Mouse (Mus musculus): ENCODE measurements at regions not wholly inside any gene's neighbourhood (a gene's known extent, or its start where the extent isn't known, plus 50 kb on each side); places are given as distances from the start of the nearest gene placed in this dataset.

DNA sequence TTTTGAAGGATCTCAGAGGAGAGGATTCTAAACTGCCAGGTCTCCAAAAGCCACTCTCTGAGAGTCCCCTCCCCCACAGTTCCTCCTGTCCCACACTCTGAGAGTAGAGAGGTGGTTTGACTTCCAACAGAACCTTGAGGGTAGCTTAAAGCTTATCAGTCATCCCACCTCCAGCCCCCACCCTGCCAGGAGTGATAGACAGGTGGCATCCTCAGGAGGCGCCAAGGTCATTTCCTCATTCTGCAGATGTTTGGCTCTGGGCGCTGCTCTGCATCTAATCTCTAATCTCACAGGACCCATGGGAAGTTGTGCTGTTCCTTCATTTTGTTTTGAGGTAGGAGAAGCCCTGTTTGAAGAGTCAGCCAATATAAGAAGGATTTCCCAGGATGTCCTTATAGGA, 96.2 kb downstream of the Hes1 start:
- DNase-seq (ENCODE audit: low spot score in 2 of 2) = no peak

DNA sequence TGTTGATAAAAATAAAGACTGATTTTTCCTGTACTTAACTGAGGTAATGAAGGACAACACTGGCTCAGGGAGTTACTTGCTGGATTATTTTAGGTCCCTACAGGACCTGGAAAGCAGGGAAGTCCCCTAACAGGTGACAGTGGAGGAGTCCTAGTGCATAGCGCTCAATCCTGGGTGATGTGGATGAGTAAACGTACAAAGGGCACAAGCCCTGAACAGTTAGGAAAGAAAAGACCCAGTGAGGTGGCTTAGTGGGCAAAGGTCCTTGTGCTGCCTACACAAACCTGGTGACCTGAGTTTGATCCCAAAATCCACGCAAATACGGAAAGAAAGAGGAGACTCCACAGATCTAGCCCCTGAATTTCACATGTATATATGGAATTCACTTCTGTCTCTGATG, 99.1 kb downstream of the Hes1 start:
- no peak for DNase-seq (ENCODE audit: low spot score in 2 of 2)

GRCm38 (mm10) chr16:30165667-30166180, 101.5 kb downstream of the Hes1 start:
- no peak for DNase-seq (ENCODE audit: low spot score in 2 of 2)

GRCm38 (mm10) chr16:30171381-30172079, 95.8 kb downstream of the Cpn2 start:
- no peak for DNase-seq (ENCODE audit: low spot score in 2 of 2)

- DNase-seq (ENCODE audit: low spot score in 2 of 2) = no peak
Observed at GRCm38 (mm10) chr16:30172136-30172731, 95.1 kb downstream of the Cpn2 start.

- peak in 1 of 2 experiments; percentile 34 for DNase-seq (ENCODE audit: low spot score in 2 of 2)
Observed at GRCm38 (mm10) chr16:30172798-30173202, 94.5 kb downstream of the Cpn2 start.

GRCm38 (mm10) chr16:30173953-30174874, 93.1 kb downstream of the Cpn2 start:
- no peak for DNase-seq (ENCODE audit: low spot score in 2 of 2)

- no peak for DNase-seq (ENCODE audit: low spot score in 2 of 2)
Observed at GRCm38 (mm10) chr16:30176306-30176705, 91.0 kb downstream of the Cpn2 start.

- no peak for DNase-seq (ENCODE audit: low spot score in 2 of 2)
Observed at GRCm38 (mm10) chr16:30177769-30178168, 89.5 kb downstream of the Cpn2 start.

DNA sequence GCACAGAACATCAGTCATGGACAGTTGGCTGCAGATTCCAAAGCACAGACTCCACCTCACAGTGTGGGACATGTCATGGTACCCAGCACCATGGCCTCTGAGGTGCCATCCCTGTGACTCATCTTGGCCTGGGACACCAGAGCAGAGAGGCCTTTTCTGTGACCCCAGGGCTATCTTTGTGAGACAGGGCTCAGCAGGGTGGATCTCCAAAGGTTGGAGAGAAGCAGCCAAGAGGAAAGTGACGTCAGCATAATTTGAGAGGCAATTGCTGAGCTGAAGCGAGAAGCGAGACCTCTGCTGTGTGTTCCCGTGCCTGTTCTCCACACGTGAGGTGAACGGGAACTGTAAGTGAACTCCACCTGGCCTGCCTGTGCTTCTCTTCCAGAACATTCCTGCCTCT, 88.7 kb downstream of the Cpn2 start:
- no peak for DNase-seq (ENCODE audit: low spot score in 2 of 2)

DNA sequence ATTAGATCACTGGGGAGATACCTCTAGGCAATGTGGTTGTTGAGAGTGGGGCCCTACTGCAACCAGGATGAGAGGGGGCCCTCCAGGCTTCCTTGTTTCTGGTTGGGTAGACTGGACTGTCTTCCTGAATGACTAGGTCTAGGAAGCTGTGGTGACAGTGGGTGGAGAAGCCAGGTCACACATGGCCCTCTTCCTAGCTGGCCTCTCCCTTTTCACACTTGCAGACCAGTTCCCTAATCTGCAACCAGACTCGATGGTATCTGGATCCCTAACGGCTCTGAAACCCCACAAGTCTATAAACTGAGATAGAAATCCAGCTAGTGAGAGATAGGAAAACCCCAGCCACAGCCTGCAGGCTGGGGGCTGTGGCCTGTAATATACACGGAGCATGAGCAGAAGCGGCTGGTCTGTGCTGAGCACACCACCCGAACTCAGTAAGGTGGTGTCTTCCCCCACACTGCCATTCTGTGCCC, 87.8 kb downstream of the Cpn2 start:
- DNase-seq (ENCODE audit: low spot score in 2 of 2) = no peak

DNA sequence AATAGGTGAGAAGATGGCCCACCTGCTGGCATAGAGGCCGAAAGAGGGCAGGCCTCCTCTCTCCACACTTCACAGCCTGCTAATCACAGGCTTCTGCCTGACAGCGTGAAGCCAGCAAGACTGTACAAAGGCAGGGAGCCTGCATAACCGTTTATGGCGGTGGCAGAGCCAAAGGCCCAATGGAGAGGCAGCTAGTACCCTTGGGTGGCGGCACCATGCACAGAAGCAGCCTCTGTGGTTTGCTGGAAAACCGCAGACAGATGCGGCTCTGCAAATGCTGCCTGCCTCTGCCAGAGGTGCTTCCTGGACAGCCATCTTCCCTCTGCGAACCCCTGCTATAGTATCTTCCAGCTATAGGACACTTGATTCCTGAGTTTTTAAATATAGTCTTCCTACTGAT, 86.2 kb downstream of the Cpn2 start:
- no peak for DNase-seq (ENCODE audit: low spot score in 2 of 2)

DNA sequence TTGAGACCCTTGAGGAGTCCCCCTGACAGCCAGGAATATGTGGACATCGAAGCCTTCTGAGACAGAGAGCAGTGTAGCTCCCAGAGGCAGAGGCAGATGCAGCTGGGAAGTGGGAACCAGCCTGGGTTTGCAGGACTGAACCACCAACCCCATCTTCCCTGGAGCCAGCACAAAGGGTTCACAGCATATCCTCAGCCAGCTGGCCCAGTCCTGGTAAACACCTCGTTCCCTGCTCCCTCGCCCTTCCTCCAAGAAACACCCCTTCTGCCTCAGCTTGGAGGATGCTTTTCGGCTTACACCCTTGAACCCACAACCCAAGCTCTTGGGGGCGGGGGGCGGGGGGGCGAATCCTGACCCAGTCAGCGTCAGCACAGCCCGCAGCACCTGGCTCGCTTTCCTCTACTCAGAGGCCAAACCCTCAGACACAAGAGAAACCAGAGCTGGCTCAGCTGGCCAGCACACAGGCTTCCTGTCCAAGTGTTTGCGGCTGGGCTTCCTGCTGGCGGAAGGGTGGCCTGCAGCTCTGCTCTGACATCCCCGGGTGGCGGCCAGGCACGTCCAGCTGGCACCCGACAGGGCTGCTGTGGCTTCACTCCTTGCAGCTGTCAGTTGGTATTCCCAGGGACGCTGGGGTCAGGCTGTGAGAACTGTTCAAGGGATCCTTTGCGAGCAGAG, 82.6 kb downstream of the Cpn2 start:
- peak; percentile 47 to 67 for DNase-seq (ENCODE audit: low spot score in 2 of 2)

DNA sequence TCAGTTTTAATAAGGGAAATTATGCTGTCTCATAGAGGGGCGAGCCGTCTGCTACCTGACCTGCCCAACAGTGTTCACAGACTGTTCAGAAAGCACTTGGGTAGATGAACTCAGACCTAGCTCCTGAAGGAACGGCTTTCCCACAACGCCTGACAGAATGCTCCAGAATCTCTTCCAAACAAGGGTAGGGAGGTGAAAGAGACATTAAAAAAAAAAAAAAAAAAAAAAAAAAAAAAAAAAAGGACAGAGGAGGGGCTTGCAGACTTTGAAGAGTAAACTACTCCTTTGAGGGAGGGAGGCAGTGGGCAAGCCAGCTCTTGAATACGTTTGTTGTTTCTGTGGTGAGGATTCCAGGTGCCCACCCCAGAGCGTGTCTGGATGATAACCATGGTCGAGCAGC, 81.6 kb downstream of the Cpn2 start:
- no peak for DNase-seq (ENCODE audit: low spot score in 2 of 2)

- DNase-seq (ENCODE audit: low spot score in 2 of 2) = no peak
Observed at GRCm38 (mm10) chr16:30186201-30186700, 81.0 kb downstream of the Cpn2 start.

DNA sequence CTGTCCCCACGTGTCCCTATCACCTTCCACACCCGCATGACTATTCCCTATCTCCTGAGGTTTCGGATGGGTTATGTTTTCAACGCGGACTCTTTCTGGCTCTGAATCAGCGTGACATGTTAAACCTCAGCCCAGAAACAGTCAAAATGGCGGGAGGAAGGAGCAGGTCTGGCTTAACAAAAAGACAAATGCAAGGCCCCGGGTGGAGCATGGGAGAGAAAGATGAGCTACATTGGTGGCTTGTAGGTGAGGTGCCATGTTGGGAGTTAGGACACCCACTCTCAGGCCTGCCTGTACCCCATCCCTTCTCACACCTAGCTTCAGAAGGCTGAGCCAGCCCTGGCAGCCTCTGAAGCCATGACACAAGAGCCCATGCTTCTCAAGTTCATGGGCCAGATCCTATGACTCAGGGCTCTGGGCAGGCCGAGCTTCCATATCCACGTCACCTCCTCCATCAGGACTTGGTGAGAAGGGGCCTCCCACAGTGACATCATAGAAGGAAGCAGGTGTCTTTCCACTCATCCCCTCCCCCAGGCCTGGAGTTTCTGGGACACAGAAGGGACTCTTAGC, 80.5 kb downstream of the Cpn2 start:
- no peak for DNase-seq (ENCODE audit: low spot score in 2 of 2)

GRCm38 (mm10) chr16:30187400-30187799, 79.9 kb downstream of the Cpn2 start:
- no peak for DNase-seq (ENCODE audit: low spot score in 2 of 2)

- DNase-seq (ENCODE audit: low spot score in 2 of 2) = peak; percentile 82 to 83
Observed at GRCm38 (mm10) chr16:30187907-30188414, 79.3 kb downstream of the Cpn2 start.

DNA sequence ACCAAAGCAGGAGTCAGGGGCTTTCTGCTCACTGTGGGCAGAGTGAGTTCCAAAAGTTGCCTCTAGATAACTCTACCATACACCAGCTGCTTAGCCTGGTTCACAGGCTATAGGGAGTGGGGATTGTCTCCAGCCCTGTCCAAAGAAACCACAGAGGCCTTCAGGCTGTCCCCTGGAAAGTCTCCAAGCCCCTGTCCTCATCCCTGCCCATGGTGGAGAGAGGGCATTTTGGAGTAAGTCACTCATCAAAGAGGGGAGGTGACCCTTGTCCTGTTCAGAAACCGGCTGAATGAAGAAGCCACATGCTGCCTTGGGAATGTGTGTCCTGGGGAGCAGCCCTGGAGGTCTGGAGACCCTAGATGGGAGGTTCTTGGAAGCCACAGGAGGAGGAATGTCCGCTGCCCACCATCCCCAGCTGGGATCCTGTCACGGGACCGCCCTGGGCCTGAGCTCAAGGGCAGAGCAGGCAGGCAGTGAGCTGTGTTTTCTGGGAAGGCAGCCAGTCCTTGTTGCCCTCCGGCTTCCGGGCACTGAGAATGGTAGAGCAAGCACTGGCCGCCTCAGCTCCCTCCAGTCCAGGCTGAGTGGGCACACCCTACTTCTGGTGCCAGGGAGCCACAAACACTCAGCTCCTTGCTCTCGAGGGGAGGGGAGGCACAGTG, 78.4 kb downstream of the Cpn2 start:
- DNase-seq (ENCODE audit: low spot score in 2 of 2) = peak; percentile 50 to 51

- DNase-seq (ENCODE audit: low spot score in 2 of 2) = no peak
Observed at GRCm38 (mm10) chr16:30190351-30190750, 76.9 kb downstream of the Cpn2 start.

All from right cerebral cortex, postnatal 36 days (tissue).